Mouse (Mus musculus): ENCODE measurements at regions not wholly inside any gene's neighbourhood (a gene's known extent, or its start where the extent isn't known, plus 50 kb on each side); places are given as distances from the start of the nearest gene placed in this dataset.

- no peak for TF ChIP-seq CTCF (IDR thresholded peaks at IDR 0.05; ENCODE audit: low read depth)
- 50% methylated on average over 6 of the region's 6 CpGs for WGBS
- Histone ChIP-seq H3K36me3 (ENCODE audit: insufficient read depth, low read length) (no peaks in the 10 kb centered on the region), H3K27ac (no peak overlapping the region), H3K27me3 (ENCODE audit: insufficient read depth, low read length) (no peaks in the 10 kb centered on the region), H3K9me3 (ENCODE audit: low read length) (no peaks in the 10 kb centered on the region), H3K9ac (replicated peaks; ENCODE audit: low read length) (no peak overlapping the region), H3K4me3 (ENCODE audit: low read length) (no peak overlapping the region), H3K4me2 (ENCODE audit: low read depth, low read length) (no peak overlapping the region), H3K4me1 (ENCODE audit: insufficient read depth, low read length) (no peaks in the 10 kb centered on the region)
- ATAC-seq = no peak
- peak; percentile 20 for DNase-seq (ENCODE audit: low spot score)
Observed at GRCm38 (mm10) chr2:143364193-143364592, 181.8 kb upstream of the Pcsk2 start.

GRCm38 (mm10) chr2:143365976-143366375 is 180.0 kb upstream of the Pcsk2 start:
- Histone ChIP-seq H3K27me3 (ENCODE audit: insufficient read depth, low read length) (no peaks in the 10 kb centered on the region), H3K9ac (replicated peaks; ENCODE audit: low read length) (no peak overlapping the region), H3K4me1 (ENCODE audit: insufficient read depth, low read length) (no peaks in the 10 kb centered on the region), H3K4me3 (ENCODE audit: low read length) (no peak overlapping the region), H3K36me3 (ENCODE audit: insufficient read depth, low read length) (no peaks in the 10 kb centered on the region), H3K27ac (no peak overlapping the region), H3K9me3 (ENCODE audit: low read length) (no peaks in the 10 kb centered on the region), H3K4me2 (ENCODE audit: low read depth, low read length) (no peak overlapping the region)
- TF ChIP-seq CTCF (IDR thresholded peaks at IDR 0.05; ENCODE audit: low read depth) = no peak
- no peak for ATAC-seq
- WGBS = 89% methylated on average over 5 of the region's 5 CpGs
- no peak for DNase-seq (ENCODE audit: low spot score)
